Mouse (Mus musculus) midbrain, embryonic 13.5 days (tissue): ENCODE data around the gene Gm49320. TPM values are rescaled to one million over a fixed set of nuclear protein-coding genes. Genes with fewer than 3 reads are reported as not detected.

Experiments used
- ATAC-seq: fragments of 200-750 bp; cut with Nextera tagmentation; 2 replicates; pipeline ENCODE4 v1.8.0; 2017; ENCODE audit warnings: mild to moderate bottlenecking, moderate TSS enrichment, moderate library complexity
- H3K27ac ChIP-seq: fragments of 300-500 bp; sonication (generic); 2 replicates; pipeline ENCODE4 v1.5.1; 2015; ENCODE audit warnings: inconsistent platforms, mild to moderate bottlenecking, moderate library complexity
- H3K27me3 ChIP-seq: fragments of 300-500 bp; sonication (generic); 2 replicates; pipeline ENCODE4 v1.6.1; 2015; ENCODE audit warnings: mild to moderate bottlenecking, inconsistent platforms
- H3K36me3 ChIP-seq: fragments of 300-500 bp; sonication (generic); 2 replicates; pipeline ENCODE4 v1.6.1; 2015; ENCODE audit warnings: mild to moderate bottlenecking, inconsistent platforms
- H3K4me1 ChIP-seq: fragments of 300-500 bp; sonication (generic); replicated peaks from 2 replicates; pipeline ENCODE4 v1.6.1; 2015; ENCODE audit warnings: inconsistent platforms
- H3K4me2 ChIP-seq: fragments of 300-500 bp; sonication (generic); replicated peaks from 2 replicates; pipeline ENCODE4 v1.6.1; 2015; ENCODE audit warnings: moderate library complexity, mild to moderate bottlenecking, inconsistent platforms
- H3K4me3 ChIP-seq: fragments of 300-500 bp; sonication (generic); replicated peaks from 2 replicates; pipeline ENCODE4 v1.5.1; 2015; ENCODE audit warnings: mild to moderate bottlenecking, inconsistent platforms
- H3K9ac ChIP-seq: fragments of 300-500 bp; sonication (generic); replicated peaks from 2 replicates; pipeline ENCODE4 v1.6.1; 2015; ENCODE audit warnings: mild to moderate bottlenecking, inconsistent platforms
- H3K9me3 ChIP-seq: fragments of 300-500 bp; sonication (generic); 2 replicates; pipeline ENCODE4 v1.6.1; 2016; ENCODE audit warnings: mild to moderate bottlenecking, inconsistent platforms
- WGBS: fragments of 180-500 bp; shearing (Covaris S2); methylation state at CpG from one replicate; pipeline ENCODE4 v1.1.7; 2015; 5-methylcytosine and 5-hydroxymethylcytosine counted together
- polyA plus RNA-seq: library from polyadenylated mRNA; unstranded; fragments of >200 nt; fragmentation: Nextera tagmentation; extraction: Ambion mirVana; gene quantifications from 2 replicates; pipeline ENCODE4 v1.2.1, GENCODE M21; 2015

Gm49320 gene
- polyA plus RNA-seq, 1 experiment from 2014 or later = 1.2 TPM

GRCm38 (mm10) chr8:4229784-4230183, 8.9 kb upstream of the Gm49320 start:
- no peak for ATAC-seq
- 65% methylated on average over 5 of the region's 5 CpGs for WGBS
- H3K4me2 ChIP-seq = no peak overlapping the region
- no peak overlapping the region for H3K9ac ChIP-seq
- peaks cover 5% of the 10 kb centered on the region; the same call in 1 of the 2 replicates for H3K4me1 ChIP-seq
- no peak overlapping the region for H3K27ac ChIP-seq
- no peaks in the 10 kb centered on the region for H3K9me3 ChIP-seq
- H3K4me3 ChIP-seq = no peak overlapping the region
- peaks cover 25% of the 10 kb centered on the region for H3K27me3 ChIP-seq
- H3K36me3 ChIP-seq = no peaks in the 10 kb centered on the region

- no peak overlapping the region for H3K27ac ChIP-seq
- ATAC-seq = no peak
- H3K4me1 ChIP-seq = peaks cover 5% of the 10 kb centered on the region; the same call in 1 of the 2 replicates
- H3K4me3 ChIP-seq = no peak overlapping the region
- no peak overlapping the region for H3K9ac ChIP-seq
- H3K27me3 ChIP-seq = peaks cover 24% of the 10 kb centered on the region
- 69% methylated on average over 10 of the region's 10 CpGs for WGBS
- no peaks in the 10 kb centered on the region for H3K36me3 ChIP-seq
- H3K4me2 ChIP-seq = no peak overlapping the region
- no peaks in the 10 kb centered on the region for H3K9me3 ChIP-seq
Observed at GRCm38 (mm10) chr8:4230612-4231351, 7.9 kb upstream of the Gm49320 start.

- ATAC-seq = peak; percentile 4
- 20% methylated on average over 15 of the region's 15 CpGs for WGBS
- peaks cover 37% of the 10 kb centered on the region for H3K4me1 ChIP-seq
Observed at GRCm38 (mm10) chr8:4237814-4238433, 741 bp upstream of the Gm49320 start.

DNA sequence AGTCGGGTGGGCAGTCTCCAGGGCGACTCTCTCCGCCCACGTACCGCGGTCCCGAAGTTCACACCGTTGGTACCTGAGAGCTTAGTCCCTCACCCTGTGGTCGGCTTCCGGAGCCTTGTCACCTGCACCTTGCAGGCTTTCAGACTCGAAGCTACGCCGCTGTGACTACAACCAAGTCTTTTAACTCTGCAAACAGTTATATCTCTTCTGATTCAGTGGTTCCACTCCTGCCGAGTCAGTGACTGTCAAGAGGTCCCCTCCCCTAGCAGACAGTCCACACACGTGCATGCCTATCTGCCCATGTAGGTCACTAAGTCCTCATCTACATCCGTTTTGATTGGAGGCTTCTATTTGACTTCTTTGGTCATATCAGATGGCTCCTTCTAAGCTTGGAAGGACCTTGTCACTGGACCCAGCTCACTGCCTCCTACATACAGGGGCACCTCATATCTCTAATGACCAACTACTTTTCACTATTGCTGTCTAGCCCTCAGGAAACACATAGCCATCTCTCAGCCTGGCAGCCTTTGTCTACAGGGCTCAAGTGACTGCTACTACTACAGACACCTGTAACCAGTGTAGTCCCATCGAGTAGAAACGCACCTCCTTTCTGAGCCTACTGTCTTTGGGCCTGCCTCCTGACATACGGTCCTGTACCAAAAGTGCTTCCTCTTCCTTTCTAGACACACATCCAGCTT, 677 bp downstream of the Gm49320 start:
- 16% methylated on average over 19 of the region's 19 CpGs for WGBS
- peak overlapping the region; percentile 80 for H3K9ac ChIP-seq
- H3K9me3 ChIP-seq = no peaks in the 10 kb centered on the region
- no peak for ATAC-seq
- peaks cover 31% of the 10 kb centered on the region for H3K36me3 ChIP-seq
- peak overlapping the region; percentile 95 for H3K27ac ChIP-seq
- H3K4me2 ChIP-seq = peak overlapping the region; percentile 77
- H3K4me3 ChIP-seq = peak overlapping the region; percentile 85
- peaks cover 37% of the 10 kb centered on the region for H3K4me1 ChIP-seq
- H3K27me3 ChIP-seq = no peaks in the 10 kb centered on the region

More at GRCm38 (mm10) chr8:4237814-4238433, 741 bp upstream of the Gm49320 start:
- Histone ChIP-seq H3K9me3 (no peaks in the 10 kb centered on the region), H3K9ac (peak overlapping the region; percentile 71), H3K27me3 (no peaks in the 10 kb centered on the region), H3K27ac (peak overlapping the region; percentile 95), H3K4me2 (peak overlapping the region; percentile 61), H3K36me3 (peaks cover 17% of the 10 kb centered on the region), H3K4me3 (peak overlapping the region; percentile 85)

GRCm38 (mm10) chr8:4245061-4245460, 6.4 kb downstream of the Gm49320 start:
- Histone ChIP-seq H3K27ac (no peak overlapping the region), H3K4me1 (peaks cover 25% of the 10 kb centered on the region), H3K27me3 (peaks cover 15% of the 10 kb centered on the region; the same call in 1 of the 2 replicates), H3K4me2 (no peak overlapping the region), H3K36me3 (peaks cover 85% of the 10 kb centered on the region), H3K9me3 (no peaks in the 10 kb centered on the region), H3K9ac (no peak overlapping the region), H3K4me3 (no peak overlapping the region)
- no peak for ATAC-seq
- 97% methylated on average over 5 of the region's 5 CpGs for WGBS

GRCm38 (mm10) chr8:4245737-4246136, 7.1 kb downstream of the Gm49320 start:
- 82% methylated on average over 13 of the region's 13 CpGs for WGBS
- Histone ChIP-seq H3K9ac (no peak overlapping the region), H3K4me3 (no peak overlapping the region), H3K27me3 (peaks cover 15% of the 10 kb centered on the region; the same call in 1 of the 2 replicates), H3K4me2 (no peak overlapping the region), H3K4me1 (peaks cover 24% of the 10 kb centered on the region), H3K36me3 (peaks cover 87% of the 10 kb centered on the region), H3K9me3 (no peaks in the 10 kb centered on the region), H3K27ac (no peak overlapping the region)
- ATAC-seq = no peak

DNA sequence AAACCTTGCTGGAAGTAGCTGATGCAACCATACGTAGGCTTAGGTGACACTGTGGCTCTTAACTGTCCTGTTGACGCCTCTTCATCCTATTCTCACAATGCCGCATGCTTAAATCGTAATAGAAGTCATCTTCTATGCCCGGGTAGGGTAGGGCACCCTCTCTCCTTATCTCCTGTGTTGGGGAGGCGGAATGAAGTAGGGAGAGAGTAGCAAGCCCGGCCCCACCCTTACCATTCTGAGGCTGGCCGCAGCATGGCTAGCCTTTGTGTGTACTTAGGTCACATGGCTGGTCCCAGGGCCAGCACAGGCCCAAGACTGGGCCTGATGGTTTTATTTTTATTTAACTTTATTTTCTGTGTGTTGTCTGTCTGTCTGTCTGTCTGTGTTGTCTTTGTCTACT, 8.6 kb downstream of the Gm49320 start:
- H3K27me3 ChIP-seq = peaks cover 15% of the 10 kb centered on the region; the same call in 1 of the 2 replicates
- peaks cover 77% of the 10 kb centered on the region for H3K36me3 ChIP-seq
- H3K4me1 ChIP-seq = peaks cover 15% of the 10 kb centered on the region
- no peak overlapping the region for H3K4me2 ChIP-seq
- H3K9me3 ChIP-seq = no peaks in the 10 kb centered on the region
- H3K4me3 ChIP-seq = no peak overlapping the region
- ATAC-seq = no peak
- H3K9ac ChIP-seq = no peak overlapping the region
- WGBS = 95% methylated on average over 8 of the region's 8 CpGs
- no peak overlapping the region for H3K27ac ChIP-seq

- WGBS = 82% methylated on average over 15 of the region's 15 CpGs
- peaks cover 20% of the 10 kb centered on the region for H3K4me1 ChIP-seq
- H3K27ac ChIP-seq = no peak within 1 kb of the TSS
- peaks cover 69% of the 10 kb centered on the region for H3K36me3 ChIP-seq
- H3K9me3 ChIP-seq = no peaks in the 10 kb centered on the region
- ATAC-seq = no peak
- H3K4me3 ChIP-seq = no peak within 1 kb of the TSS
- peak within 1 kb of the TSS; percentile 41; the same call in 1 of the 2 replicates for H3K9ac ChIP-seq
- H3K4me2 ChIP-seq = no peak within 1 kb of the TSS
- peaks cover 15% of the 10 kb centered on the region; the same call in 1 of the 2 replicates for H3K27me3 ChIP-seq
Observed at GRCm38 (mm10) chr8:4247951-4248540, 9.4 kb downstream of the Gm49320 start, which contains the start of gene Tgfbr3l. Gene Tgfbr3l, plus strand, starts transcription at chr8:4248214.

GRCm38 (mm10) chr8:4249213-4249612, 10.5 kb downstream of the Gm49320 start:
- Histone ChIP-seq H3K4me3 (no peak overlapping the region), H3K9ac (peak overlapping the region; percentile 41), H3K9me3 (no peaks in the 10 kb centered on the region), H3K36me3 (peaks cover 57% of the 10 kb centered on the region), H3K27me3 (peaks cover 15% of the 10 kb centered on the region; the same call in 1 of the 2 replicates), H3K27ac (no peak overlapping the region), H3K4me2 (no peak overlapping the region), H3K4me1 (peaks cover 29% of the 10 kb centered on the region)
- no peak for ATAC-seq
- 20% methylated on average over 29 of the region's 29 CpGs for WGBS

GRCm38 (mm10) chr8:4250306-4250970, 11.8 kb downstream of the Gm49320 start:
- WGBS = 36% methylated on average over 26 of the region's 26 CpGs
- peak; percentile 12 for ATAC-seq
- peaks cover 57% of the 10 kb centered on the region for H3K36me3 ChIP-seq

GRCm38 (mm10) chr8:4252116-4252760, 13.6 kb downstream of the Gm49320 start:
- peaks cover 45% of the 10 kb centered on the region for H3K4me1 ChIP-seq
- H3K36me3 ChIP-seq = peaks cover 57% of the 10 kb centered on the region
- H3K4me2 ChIP-seq = peak overlapping the region; percentile 71
- H3K9ac ChIP-seq = peak overlapping the region; percentile 91
- peak overlapping the region; percentile 92 for H3K4me3 ChIP-seq
- peak; percentile 0; the same call in 1 of the 2 replicates for ATAC-seq
- 45% methylated on average over 8 of the region's 8 CpGs for WGBS
- peaks cover 15% of the 10 kb centered on the region; the same call in 1 of the 2 replicates for H3K27me3 ChIP-seq
- no peaks in the 10 kb centered on the region for H3K9me3 ChIP-seq
- peak overlapping the region; percentile 92 for H3K27ac ChIP-seq

More at GRCm38 (mm10) chr8:4250306-4250970, 11.8 kb downstream of the Gm49320 start:
- Histone ChIP-seq H3K27ac (no peak overlapping the region), H3K9ac (no peak overlapping the region), H3K27me3 (peaks cover 15% of the 10 kb centered on the region; the same call in 1 of the 2 replicates), H3K4me3 (no peak overlapping the region), H3K9me3 (no peaks in the 10 kb centered on the region), H3K4me2 (no peak overlapping the region), H3K4me1 (peaks cover 32% of the 10 kb centered on the region)
